Mouse (Mus musculus) brain, embryonic 14.5 days (tissue): Measurements from ENCODE around the gene Hdac4.

ENCODE experiments used
- CTCF ChIP-seq: fragments of 200-500 bp; IDR thresholded peaks from 2 replicates; pipeline ENCODE4 v1.5.1; 2012; ENCODE audit warnings: inconsistent platforms, mild to moderate bottlenecking, moderate library complexity, borderline replicate concordance; ENCODE audit not compliant: insufficient read depth, insufficient read length; ENCODE audit errors: extremely low read depth
- POLR2A ChIP-seq: fragments of 200-500 bp; IDR thresholded peaks from 2 replicates; pipeline ENCODE4 v1.6.1; 2012; ENCODE audit warnings: mild to moderate bottlenecking, inconsistent platforms, borderline replicate concordance; ENCODE audit not compliant: poor library complexity, insufficient read depth, insufficient read length, severe bottlenecking; ENCODE audit errors: extremely low read depth

- TF ChIP-seq POLR2A (no peak), CTCF (no peak)
These were observed 136.6 kb downstream of the Hdac4 start for GRCm38 (mm10) chr1:92058731-92059425.
